Mouse (Mus musculus) layer of hippocampus, adult 11-12 months (tissue): ENCODE results near the gene Fermt2.

Source experiments
- DNase-seq: peaks from one replicate; pipeline ENCODE4 v3.0.0; 2022; ENCODE audit warnings: low spot score

Fermt2 gene

DNA sequence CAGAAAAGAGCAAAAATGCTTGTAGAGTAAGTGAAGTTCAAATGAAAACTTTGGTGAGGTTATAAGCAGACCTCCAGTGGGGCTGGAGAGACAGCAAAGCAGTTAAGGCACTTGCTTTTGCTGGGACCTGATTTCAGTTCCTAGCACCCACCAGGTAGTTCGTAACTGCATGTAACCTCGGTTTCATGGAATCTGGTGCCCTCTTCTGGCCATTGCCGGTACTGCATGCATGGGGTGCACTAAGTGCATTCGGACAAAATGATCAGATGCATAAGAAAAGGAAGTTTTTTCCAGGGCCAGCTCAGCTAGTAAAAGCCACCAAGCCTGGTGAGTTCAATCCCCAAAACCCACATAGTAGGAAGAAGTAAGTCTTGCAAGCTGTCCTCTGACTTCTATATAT is 97.9 kb downstream of the Fermt2 start:
- no peak for DNase-seq

GRCm38 (mm10) chr14:45430066-45430842 is 99.7 kb downstream of the Fermt2 start:
- DNase-seq: no peak

DNA sequence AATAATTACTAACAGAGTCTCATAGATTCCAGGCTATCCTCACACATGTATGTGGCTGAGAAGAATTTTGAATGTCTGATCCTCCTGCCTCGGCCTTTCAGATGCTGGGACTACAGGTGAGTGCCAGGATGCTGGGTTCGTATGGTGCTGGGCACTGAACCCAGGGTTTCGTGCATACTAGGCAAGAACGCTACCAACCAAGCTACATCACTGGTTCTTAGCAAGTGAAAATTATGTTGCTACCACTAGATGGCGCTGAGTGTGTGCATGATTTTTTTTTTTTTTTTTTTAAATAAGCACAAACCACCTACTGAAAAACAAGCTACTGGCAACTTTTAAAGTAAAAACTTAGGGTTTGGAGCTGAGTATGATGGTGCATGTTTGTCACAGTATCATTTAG is 106.7 kb downstream of the Fermt2 start:
- DNase-seq: peak; percentile 43

- DNase-seq: peak; percentile 76
Observed at GRCm38 (mm10) chr14:45422371-45422770, 107.5 kb downstream of the Fermt2 start.

DNA sequence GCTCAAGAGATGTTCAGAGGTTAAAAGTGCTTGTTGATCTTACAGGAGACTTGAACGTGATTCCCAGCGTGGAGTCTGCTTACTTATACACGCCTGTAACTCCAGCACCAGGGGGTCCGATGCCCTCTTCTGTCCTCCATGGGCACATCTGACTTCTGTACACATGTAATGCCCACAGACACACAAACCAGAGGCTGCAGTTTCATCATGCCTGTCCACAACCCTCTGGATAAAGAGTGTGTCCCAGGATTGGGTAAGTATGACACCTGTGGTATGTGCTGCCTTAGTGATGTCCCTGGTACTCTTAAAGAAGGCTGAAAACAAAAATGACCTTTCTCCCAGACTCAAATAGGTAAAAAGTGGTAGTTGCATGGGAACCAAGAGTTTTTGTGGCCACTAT is 110.6 kb downstream of the Fermt2 start:
- DNase-seq: no peak

- DNase-seq: no peak
Observed at GRCm38 (mm10) chr14:45418553-45418952, 111.4 kb downstream of the Fermt2 start.

GRCm38 (mm10) chr14:45416265-45416664 is 113.7 kb downstream of the Fermt2 start:
- DNase-seq: no peak
